Mouse (Mus musculus): Measurements from ENCODE around the gene Thegl. TPM values are rescaled to one million over a fixed set of nuclear protein-coding genes. Genes with fewer than 3 reads are reported as not detected.
A peak's percentile ranks its signal among the peaks of the same experiment; 100 is the strongest.
"Not testable (repeated sequence)": the region's sequence is repeated elsewhere in the genome, so short reads cannot be mapped to it uniquely, and the experiment has no call there.

The Thegl gene
- polyA plus RNA-seq (2015; fragmentation: Nextera tagmentation; extraction: Ambion mirVana) = 0.10 TPM in 1 of 2 replicates, not detected in the other

GRCm38 (mm10) chr5:77015544-77016482 lies at the start of gene Thegl:
Gene Thegl (plus strand): TSS chr5:77016023.
- peak; percentile 54 for DNase-seq (ENCODE audit: low spot score)

GRCm38 (mm10) chr5:76969250-76969649 lies 46.6 kb upstream of the Thegl start:
- DNase-seq (ENCODE audit: low spot score) = no peak

- DNase-seq (ENCODE audit: low spot score) = not testable (repeated sequence)
These were observed 44.7 kb upstream of the Thegl start for GRCm38 (mm10) chr5:76971115-76971514.

GRCm38 (mm10) chr5:76973488-76973887 lies 42.3 kb upstream of the Thegl start:
- DNase-seq (ENCODE audit: low spot score) = no peak

- DNase-seq (ENCODE audit: low spot score) = no peak
These were observed 41.6 kb upstream of the Thegl start for GRCm38 (mm10) chr5:76974207-76974553.

GRCm38 (mm10) chr5:76974554-76975285 lies 41.1 kb upstream of the Thegl start, which contains the start of gene Srp72:
Gene Srp72 (plus strand): TSS chr5:76974683.
- DNase-seq (ENCODE audit: low spot score) = peak; percentile 89

- DNase-seq (ENCODE audit: low spot score) = no peak
These were observed 40.1 kb upstream of the Thegl start for GRCm38 (mm10) chr5:76975736-76976135.

GRCm38 (mm10) chr5:76984015-76984414 lies 31.8 kb upstream of the Thegl start:
- DNase-seq (ENCODE audit: low spot score) = no peak

- no peak for DNase-seq (ENCODE audit: low spot score)
These were observed 25.0 kb upstream of the Thegl start for GRCm38 (mm10) chr5:76990789-76991188.

GRCm38 (mm10) chr5:76993174-76993814 lies 22.5 kb upstream of the Thegl start:
- no peak for DNase-seq (ENCODE audit: low spot score)

- DNase-seq (ENCODE audit: low spot score) = no peak
These were observed 17.4 kb upstream of the Thegl start for GRCm38 (mm10) chr5:76998416-76998815.

- no peak for DNase-seq (ENCODE audit: low spot score)
These were observed 14.6 kb upstream of the Thegl start for GRCm38 (mm10) chr5:77001192-77001591.

- no peak for DNase-seq (ENCODE audit: low spot score)
These were observed 11.6 kb upstream of the Thegl start, which contains the start of gene Arl9 for GRCm38 (mm10) chr5:77004051-77004821. Gene Arl9 (plus strand): TSS chr5:77004055.

- no peak for DNase-seq (ENCODE audit: low spot score)
These were observed 5.5 kb upstream of the Thegl start for GRCm38 (mm10) chr5:77010352-77010751.

GRCm38 (mm10) chr5:77011082-77011481 lies 4.7 kb upstream of the Thegl start:
- DNase-seq (ENCODE audit: low spot score) = no peak

GRCm38 (mm10) chr5:77013171-77013570 lies 2.7 kb upstream of the Thegl start:
- DNase-seq (ENCODE audit: low spot score) = no peak

- DNase-seq (ENCODE audit: low spot score) = no peak
These were observed 12.2 kb downstream of the Thegl start for GRCm38 (mm10) chr5:77028034-77028433.

- DNase-seq (ENCODE audit: low spot score) = peak; percentile 31
These were observed 13.9 kb downstream of the Thegl start for GRCm38 (mm10) chr5:77029735-77030134.

- DNase-seq (ENCODE audit: low spot score) = not testable (repeated sequence)
These were observed 19.3 kb downstream of the Thegl start for GRCm38 (mm10) chr5:77035101-77035500.

GRCm38 (mm10) chr5:77038451-77038850 lies 22.6 kb downstream of the Thegl start:
- no peak for DNase-seq (ENCODE audit: low spot score)

GRCm38 (mm10) chr5:77039391-77039790 lies 23.6 kb downstream of the Thegl start:
- no peak for DNase-seq (ENCODE audit: low spot score)
